Mouse (Mus musculus): ENCODE data around the gene Gm6169. TPM values are rescaled to one million over a fixed set of nuclear protein-coding genes. Genes with fewer than 3 reads are reported as not detected.
"Not testable (repeated sequence)": the region's sequence is repeated elsewhere in the genome, so short reads cannot be mapped to it uniquely, and the experiment has no call there.

Gene Gm6169
- total RNA-seq, 2 experiments from 2014 or later = 0.87 to 17.1 TPM

DNA sequence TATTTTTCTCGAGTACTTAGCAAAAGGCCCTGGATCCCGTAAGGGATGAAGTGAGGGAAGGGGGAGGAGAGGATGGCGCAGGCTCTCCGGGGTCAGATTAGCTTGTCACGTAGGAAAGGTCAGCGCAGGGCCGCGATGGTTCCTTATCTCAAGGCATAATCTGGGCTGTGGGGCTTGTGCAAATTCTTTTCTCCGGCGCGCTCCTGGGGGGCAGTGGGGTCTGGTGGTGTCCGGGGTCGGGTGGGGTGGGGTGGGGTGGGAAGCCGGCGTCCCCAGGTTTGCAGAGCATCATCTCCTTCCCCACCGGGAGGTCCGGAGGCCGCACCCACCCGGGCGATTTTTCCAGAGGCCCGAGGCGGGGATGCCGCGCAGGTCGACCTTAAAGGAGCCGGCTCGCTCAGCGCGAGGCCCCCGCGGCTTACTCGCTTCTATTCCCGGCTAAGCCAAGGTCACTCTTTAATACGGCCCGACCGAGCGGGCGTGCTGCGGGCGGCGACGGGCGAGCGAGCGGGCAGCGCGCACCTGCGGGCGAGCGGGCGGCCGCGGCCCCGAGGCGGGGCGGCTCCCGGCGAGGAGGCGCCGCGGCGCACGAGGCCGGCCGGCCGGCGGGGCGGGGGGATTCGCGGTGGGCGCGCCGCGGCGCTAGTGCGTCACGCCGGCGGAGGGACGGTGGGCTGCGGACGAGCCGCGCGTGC is 28.0 kb downstream of the Gm6169 start:
- DNase-seq = peak; percentile 33

DNA sequence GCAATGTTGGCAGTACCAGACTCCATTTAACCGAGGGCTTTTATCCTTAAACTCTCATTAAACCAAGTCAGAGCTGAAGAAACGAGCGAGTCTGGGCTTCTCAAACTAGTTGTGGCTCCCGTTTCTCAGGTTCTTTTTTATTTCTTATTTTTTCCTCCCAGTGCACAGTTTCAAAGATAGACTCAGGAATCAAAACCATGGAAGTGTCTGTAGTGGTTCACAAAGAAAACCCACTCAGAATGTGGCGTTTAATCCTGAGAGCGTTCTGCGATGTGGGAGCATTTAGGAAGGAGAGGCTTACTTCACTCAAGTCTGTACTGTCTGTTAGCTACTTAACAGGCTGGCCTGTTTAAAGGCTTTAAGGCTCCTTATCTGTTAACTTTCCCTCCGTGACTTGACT is 30.9 kb downstream of the Gm6169 start:
- no peak for DNase-seq

DNA sequence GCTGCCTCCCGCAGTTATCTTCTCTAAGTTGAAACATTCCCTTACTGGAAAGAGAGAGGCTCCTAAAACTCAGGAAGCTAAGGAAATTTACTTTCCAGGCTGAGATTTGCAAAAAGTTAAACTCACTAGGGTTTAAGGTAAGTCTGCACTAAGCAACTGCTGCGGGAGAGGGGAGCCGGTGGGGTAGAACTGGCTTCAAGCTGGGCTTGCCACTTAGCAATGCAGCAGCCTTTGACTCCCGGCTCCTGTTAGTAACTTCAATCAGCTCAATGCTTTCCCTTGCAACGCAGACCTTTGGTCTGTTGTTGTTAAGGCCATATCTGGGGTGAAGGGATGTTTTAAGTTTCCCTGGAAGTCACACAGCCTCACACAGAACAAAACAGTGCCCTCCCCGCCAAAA is 31.3 kb downstream of the Gm6169 start:
- DNase-seq = no peak

DNA sequence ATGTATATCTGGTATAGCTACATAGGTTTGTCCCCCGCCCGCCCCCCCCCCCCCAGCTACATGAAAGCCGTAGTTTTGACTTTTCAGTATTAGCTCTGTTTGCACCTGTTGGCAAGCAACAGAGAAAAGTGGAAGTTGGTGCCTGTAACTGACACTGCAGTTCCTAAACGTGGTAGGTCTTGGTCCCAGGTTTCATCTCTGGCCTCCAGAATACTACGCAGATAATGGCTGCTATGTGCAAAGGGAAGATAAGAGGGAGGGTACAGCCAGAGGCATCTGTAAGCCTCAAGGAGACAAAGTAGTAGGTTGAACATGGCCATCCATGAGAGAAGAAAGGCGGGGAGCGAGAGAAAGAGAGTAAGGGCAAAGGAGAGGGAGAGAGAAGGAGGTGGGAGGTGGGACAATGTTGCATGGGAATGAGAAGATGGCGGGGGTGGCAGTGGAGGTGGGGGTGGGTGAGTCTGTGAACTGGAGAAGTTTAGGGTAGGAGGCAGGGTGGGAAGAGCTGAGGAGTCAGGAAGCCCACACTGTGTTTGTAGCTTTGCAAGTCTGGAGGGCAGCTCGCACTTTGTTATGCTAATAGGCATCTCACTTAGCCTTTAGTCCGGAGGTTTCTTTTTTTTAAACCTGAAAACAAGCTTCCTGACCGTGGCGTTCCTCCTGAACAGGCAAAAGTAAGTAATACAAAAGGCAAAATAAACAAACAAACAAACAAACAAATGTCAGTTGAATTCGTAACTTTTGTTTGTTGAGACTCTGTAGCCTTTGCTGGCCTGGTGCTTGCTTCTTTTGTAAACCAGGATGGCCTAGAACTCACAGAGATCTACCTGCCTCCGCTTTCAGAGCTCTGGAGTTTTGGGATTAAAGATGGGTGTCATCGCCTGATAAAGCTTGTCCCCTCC is 32.1 kb downstream of the Gm6169 start, which contains the start of gene Fam169a:
TSS of gene Fam169a (plus strand) at position 638 of the 902 bp plus-strand sequence.
- DNase-seq = no peak

DNA sequence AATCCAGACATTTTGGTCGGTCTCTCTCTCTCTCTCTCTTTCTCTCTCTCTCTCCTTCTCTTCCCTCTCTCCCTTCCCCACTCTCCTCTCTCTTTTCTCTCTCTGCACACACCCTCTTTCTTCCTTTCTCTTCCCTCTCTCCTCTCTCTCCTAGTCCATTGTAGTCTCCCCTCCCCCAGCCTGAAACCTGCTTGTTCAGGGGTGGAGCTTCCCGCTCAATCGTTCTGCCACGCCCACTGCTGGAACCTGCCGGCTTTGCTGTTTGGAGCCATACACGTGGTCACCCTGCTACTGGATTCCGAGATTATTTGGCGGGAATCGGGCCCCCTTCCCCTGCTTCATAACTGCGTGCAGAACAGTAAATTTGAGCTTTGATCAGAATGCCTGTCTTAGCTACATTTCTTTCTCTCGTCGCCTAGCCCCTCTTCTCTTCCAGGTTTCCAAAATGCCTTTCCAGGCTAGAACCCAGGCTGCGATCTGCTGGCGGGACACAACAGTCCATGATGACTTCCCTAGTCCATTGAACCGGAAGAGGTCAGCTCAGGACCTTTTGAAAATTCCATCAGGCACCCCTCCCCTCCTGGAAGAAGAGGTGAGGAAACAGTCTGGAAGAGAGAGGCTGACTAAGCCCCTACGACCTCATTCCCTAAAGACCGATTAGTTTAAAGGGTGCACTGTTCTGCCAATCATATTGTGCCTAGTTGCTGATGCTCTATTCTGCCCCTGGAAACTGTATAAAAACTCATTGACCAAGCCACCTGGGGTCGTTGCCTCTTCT is 34.0 kb downstream of the Gm6169 start:
- DNase-seq = not testable (repeated sequence)

DNA sequence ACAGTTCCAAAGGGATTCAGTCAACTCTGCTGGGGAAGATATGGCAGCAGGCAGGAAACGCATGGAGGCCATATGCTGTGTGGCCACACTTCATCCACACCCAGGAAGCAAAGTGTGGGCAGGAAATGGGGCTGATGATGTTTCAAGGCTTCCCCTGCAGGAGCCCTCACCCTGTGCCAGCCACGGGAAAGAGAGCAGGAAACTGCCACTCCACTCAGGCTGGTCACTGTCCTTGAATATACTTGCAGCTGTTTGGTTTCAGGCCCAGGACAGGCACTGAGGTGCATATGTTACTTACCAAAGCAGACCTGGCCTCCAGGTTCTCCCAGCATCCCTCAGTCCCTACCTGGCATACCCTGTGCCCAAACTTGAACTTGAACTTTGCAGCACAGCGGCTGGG is 34.6 kb downstream of the Gm6169 start:
- no peak for DNase-seq

DNA sequence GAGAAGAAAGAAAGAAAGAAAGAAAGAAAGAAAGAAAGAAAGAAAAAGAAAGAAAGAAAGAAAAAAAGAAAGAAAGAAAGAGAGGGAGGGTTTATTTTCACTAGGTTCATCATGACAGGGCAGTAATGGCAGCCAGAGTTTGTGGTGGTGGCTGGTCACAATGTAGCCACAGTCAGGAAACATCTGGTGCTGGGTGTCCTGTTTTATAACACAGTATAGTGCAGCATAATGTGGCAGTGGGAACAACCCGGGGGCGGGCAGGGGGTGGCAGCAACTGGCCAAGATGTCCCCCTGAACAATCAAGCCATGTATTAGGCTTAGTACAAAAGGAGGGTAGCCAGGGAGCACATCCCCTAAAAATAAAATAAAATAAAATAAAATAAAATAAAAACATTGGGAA is 35.6 kb downstream of the Gm6169 start:
- no peak for DNase-seq

DNA sequence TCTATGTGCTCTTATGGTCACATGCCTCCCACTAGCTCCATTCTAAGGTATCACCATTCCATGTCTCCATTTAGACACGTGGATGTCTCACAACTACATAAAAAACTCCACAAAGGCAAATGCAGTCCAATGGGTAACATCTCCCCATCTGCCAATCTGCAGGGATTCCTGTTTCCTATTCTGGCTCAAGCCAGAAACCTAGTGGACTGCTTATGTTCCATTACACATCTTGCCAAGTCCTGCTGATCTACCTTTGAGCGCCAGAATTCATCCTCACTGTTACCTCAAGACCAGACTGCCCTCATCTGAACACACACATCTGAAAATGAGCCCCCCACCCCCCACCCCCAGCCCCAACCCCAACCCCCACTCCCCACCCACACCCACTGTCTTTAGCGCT is 36.9 kb downstream of the Gm6169 start:
- DNase-seq = no peak

DNA sequence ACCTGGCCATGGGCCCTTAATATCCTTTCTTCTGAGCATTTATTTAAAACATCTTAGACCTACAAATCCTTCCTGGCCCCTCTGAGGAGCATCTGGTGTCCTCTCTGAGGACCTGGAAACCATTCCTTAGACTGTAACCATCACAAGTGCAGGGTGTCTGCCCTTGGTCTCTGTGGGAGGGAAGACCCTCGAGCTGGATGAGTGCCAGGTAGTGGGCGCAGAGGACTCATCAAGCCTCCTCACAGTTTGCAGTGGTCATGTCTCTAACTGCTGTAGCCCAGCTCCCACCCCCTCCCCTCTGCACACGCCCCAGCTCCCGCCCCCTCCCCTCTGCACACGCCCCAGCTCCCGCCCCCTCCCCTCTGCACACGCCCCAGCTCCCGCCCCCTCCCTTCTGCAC is 38.7 kb downstream of the Gm6169 start:
- no peak for DNase-seq

DNA sequence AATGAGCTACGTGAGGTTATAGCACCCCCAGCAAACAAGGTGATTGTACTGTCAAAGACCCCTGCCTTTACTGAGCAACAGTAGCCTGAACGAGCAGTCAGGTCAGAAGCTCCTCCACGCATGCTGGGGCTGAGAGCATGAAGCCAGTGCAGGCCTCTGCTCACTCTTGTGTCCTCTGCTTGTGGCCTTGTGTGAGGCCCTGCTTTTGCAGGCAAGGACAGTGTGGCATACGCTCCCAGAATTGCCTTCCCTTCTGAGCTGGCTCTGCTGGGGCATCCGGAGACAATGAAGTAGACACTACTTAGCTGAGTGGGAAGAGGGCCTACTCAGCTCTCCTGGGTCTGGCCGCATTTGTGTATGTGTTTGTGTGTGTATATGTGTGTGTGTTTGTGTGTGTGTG is 39.3 kb downstream of the Gm6169 start:
- peak; percentile 43 for DNase-seq

DNA sequence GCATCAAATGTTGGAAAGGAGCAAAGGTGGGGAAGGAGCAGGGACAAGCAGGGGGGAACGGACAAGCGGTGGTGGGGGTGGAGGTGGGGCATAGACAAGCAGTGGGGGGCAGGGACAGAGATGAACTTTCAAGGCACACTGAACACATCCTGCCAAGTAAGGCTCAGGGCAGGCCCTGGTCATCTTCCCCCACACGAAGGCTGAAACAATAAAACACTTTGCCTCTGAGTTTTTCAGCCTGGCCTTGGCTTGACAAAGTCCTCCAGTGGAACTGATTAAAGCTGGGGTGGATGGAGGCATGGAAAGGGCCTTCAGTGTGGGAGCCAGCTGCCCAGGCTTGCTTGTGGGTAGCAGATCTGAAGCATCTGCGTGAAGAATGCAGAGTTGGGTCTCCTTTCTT is 41.2 kb downstream of the Gm6169 start:
- peak; percentile 66 for DNase-seq

DNA sequence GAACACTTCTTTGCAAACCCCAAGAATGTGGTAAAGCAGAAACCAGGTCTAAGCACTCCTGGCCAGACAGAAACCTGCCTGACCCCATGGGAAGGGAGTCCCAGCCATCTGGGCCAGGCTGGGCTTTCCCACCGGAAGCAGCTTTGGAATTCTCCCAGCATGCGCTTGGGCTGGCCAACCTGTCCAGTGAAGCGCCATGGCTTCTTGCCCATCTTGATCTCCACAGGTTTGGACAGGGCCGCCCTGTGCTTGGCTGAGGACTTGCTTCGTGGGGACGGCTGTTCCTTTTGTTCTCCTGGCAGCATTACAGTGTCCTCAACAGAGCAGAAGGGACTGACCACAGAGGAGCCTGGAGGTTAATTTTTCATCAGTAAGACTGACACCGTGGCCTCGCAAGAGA is 45.2 kb downstream of the Gm6169 start:
- peak; percentile 51 for DNase-seq

DNA sequence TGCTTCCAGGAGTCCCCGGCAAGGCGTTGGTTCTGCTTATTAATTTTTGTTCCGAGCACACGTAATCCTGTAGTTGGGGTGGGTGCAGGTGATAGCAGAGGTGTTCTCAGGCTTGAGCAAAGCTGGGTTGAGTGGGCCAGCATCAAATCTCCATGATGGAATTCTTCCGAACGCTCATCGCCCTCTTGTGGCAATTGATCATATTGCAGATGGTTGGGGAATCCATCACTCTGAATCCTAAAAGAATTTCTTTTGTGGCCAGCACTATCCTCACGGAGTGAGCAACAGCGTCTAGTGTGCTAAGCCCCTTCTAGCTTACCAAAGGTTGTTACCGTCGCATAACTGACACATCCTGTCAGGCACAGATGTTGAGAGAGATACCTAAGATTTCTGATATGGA is 46.4 kb downstream of the Gm6169 start:
- peak; percentile 81 for DNase-seq

DNA sequence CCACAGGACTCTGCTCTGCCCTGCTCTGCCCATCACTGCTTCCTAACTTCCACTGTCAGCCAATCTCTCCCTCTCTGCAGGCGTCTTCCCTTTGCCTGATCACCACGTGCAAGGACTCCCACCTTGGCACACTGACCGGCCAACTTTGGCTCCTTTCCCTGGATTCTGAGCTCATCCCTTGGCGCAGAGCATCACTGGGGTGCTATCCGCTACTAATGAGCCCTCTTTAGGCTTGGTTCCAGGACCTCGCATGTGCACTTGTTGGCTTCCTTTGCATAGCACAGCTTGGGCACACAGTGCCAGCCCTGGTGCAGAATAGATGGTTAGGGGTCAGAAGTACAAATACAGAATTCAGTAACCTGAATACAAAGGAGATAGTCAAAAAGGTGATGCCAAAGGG is 47.9 kb downstream of the Gm6169 start:
- DNase-seq = peak; percentile 67

Other genes starting within 250 kb of the Gm6169 start
- under 1 TPM; 0.76 to 0.93 TPM for gene Gcnt4, start 174.5 kb downstream of the Gm6169 start, total RNA-seq (2021)
- gene 1700029F12Rik, start 64.9 kb downstream of the Gm6169 start, total RNA-seq (2021) = not detected
- 1 to 10 TPM; 4.9 to 5.4 TPM for gene Fam169a, start 32.0 kb downstream of the Gm6169 start, total RNA-seq (2021)
- gene Gfm2, start 38.7 kb upstream of the Gm6169 start, total RNA-seq (2021) = 10 to 100 TPM; 36.4 to 43.5 TPM
- 10 to 100 TPM; 84.0 to 85.8 TPM for gene Nsa2, start 38.7 kb upstream of the Gm6169 start, total RNA-seq (2021)
- 10 to 100 TPM; 26.7 to 29.8 TPM for gene Hexb, start 99.1 kb upstream of the Gm6169 start, total RNA-seq (2021)
- gene Enc1, start 141.9 kb upstream of the Gm6169 start, total RNA-seq (2021) = 10 to 100 TPM; 19.6 to 20.3 TPM